Mouse (Mus musculus): ENCODE measurements around the gene Uaca. TPM values are rescaled to one million over a fixed set of nuclear protein-coding genes. Genes with fewer than 3 reads are reported as not detected.

The Uaca gene
- 0.09 and 0.14 TPM in 2 replicates for polyA plus RNA-seq (2012; ENCODE audit: low replicate concordance)

DNA sequence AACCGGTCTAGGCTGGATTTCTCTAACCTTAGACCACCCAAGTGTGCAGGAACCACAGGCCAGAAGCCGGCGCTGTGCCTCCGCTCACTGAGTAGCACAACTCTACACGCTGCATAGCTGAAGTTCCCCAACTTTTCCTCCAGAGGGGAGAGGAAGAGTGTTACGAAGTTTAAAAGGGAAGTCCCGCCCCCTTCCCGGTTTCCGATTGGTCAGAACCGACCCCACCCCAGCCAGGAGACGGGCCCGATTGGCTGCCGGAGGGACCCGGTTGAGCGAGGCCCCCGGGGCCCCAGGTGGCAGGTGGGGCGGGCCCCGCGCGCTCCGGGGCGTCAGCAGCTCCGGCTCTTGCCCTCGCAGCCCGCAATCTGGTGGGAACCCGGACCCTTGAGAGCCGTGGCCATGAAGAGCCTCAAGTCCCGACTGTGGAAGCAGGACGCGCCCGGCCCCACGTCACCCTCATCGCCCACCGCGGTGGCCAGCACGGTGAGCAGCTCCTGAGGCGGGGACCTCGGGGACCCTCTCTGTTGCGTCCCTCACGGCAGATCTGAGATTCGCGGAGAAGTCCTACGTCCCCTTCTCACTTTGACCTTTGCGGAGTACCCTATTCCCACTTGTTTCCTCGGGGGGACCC is at the start of gene Uaca:
Gene Uaca, plus strand, starts transcription at position 333 of the 631 bp plus-strand sequence.

Other genes starting within 250 kb of the Uaca start
- 0.11 and 0.39 TPM in 2 replicates for gene Lrrc49, start 106.4 kb upstream of the Uaca start, polyA plus RNA-seq (2012; ENCODE audit: low replicate concordance)
- 0.07 TPM in 1 of 2 replicates, not detected in the other for gene Larp6, start 81.6 kb upstream of the Uaca start, polyA plus RNA-seq (2012; ENCODE audit: low replicate concordance)

Measured in leukemia stem cell, adult 10-12 weeks (primary cell).